In genomic region chr11:11811906-11812480, GRCm38 (mm10) we compare ENCODE assay signal across 7 mouse cellular contexts. TPM values are rescaled to one million over a fixed set of nuclear protein-coding genes. Genes with fewer than 3 reads are reported as not detected.
DNase-seq lines count a peak whose midpoint lies in the region; ATAC-seq and TF ChIP-seq lines count a peak whose summit lies in the region.

No protein-coding gene starts in this region.

- TF ChIP-seq CTCF in hindbrain, postnatal 0 days (IDR thresholded peaks at IDR 0.05; ENCODE audit: low read depth), result peak; percentile 94

- intact Hi-C loops in left cerebral cortex, postnatal 10 days (cut with DNase I), result loop anchor here (2.0 to 5.0 kb wide), 2 partner anchors 163 to 725 kb away; no protein-coding TSS in a partner anchor

- H3K9ac ChIP-seq in hindbrain, postnatal 0 days (replicated peaks; ENCODE audit: low read length), result no peak overlapping the region

- no peaks in the 10 kb centered on the region for H3K4me1 ChIP-seq in hindbrain, postnatal 0 days (ENCODE audit: insufficient read depth, low read length)

- no peaks in the 10 kb centered on the region for H3K36me3 ChIP-seq in hindbrain, postnatal 0 days (ENCODE audit: insufficient read depth, low read length)

- no peak overlapping the region for H3K27ac ChIP-seq in hindbrain, postnatal 0 days

- no peaks in the 10 kb centered on the region for H3K27me3 ChIP-seq in hindbrain, postnatal 0 days (ENCODE audit: insufficient read depth, low read length)

- no peaks in the 10 kb centered on the region for H3K9me3 ChIP-seq in hindbrain, postnatal 0 days (ENCODE audit: low read length)

- peak overlapping the region; percentile 2; the same call in 1 of the 2 replicates for H3K4me3 ChIP-seq in hindbrain, postnatal 0 days (ENCODE audit: low read length)

- peak overlapping the region; percentile 40; the same call in 1 of the 2 replicates for H3K4me2 ChIP-seq in hindbrain, postnatal 0 days (ENCODE audit: low read depth, low read length)

- WGBS in hindbrain, postnatal 0 days, result 21% methylated on average over 9 of the region's 9 CpGs

- 0 out of 2 replicates have a peak, but pooled peaks have one; percentile 31 for ATAC-seq in hindbrain, postnatal 0 days
- ATAC-seq in megakaryocyte progenitor cell, adult 5-6 weeks (replicated peaks; ENCODE audit: poor library complexity), result peak; percentile 67

- DNase-seq in adipocyte (ENCODE audit: low spot score), result peak; percentile 84
- peak; percentile 69 to 73 for DNase-seq in cerebellum, postnatal 36 days
- DNase-seq in frontal cortex, postnatal 36 days (ENCODE audit: low spot score in 2 of 2), result peak; percentile 62 to 81
- peak; percentile 88 for DNase-seq in hindbrain, postnatal 0 days (ENCODE audit: low spot score)
- peak; percentile 62 to 72 for DNase-seq in left cerebral cortex, postnatal 10 days (ENCODE audit: extremely low spot score in 1 of 2, low spot score in 2 of 2)
- peak; percentile 78 for DNase-seq in right cerebral cortex, postnatal 4 days

RNA-seq across cellular contexts. Expression of gene Fignl1, which starts 3.2 kb away (rescaled TPM):
- 10.7 and 11.3 TPM in 2 replicates for total RNA-seq in hindbrain, postnatal 0 days (2014; rRNA removed)
- polyA plus RNA-seq in hindbrain, postnatal 0 days (2015; fragmentation: Nextera tagmentation; extraction: Ambion mirVana), result 7.0 and 8.8 TPM in 2 replicates
- total RNA-seq in left cerebral cortex, postnatal 10 days (2021), result 1 to 10 TPM; 1.8 to 1.9 TPM
- total RNA-seq in megakaryocyte progenitor cell, adult 5-6 weeks (2015), result 60.0 and 75.1 TPM in 2 replicates
- total RNA-seq in megakaryocyte progenitor cell, adult 5-6 weeks (2017), result 82.4 and 96.9 TPM in 2 replicates
